Mouse (Mus musculus): ENCODE measurements around the gene Gm49366.

DNA sequence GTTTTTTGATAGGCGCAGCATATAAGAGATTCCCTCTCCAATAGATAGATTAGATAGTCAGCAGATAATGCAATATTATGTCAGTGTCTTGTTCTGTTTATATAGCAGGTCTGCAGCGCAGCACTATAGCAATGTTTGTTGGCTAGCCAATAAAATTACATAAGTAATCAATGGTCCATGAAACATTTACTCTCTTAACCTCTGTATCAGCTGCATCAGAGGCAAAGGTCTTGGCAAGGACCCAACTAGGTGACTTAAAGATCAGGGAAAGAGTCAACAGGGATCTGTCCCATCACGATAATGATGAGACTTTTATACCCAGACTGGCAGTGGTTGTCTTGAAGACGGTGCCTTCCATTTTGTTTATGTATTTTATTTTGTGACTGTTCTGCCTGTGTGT, 5.9 kb upstream of the Gm49366 start:
- TF ChIP-seq EP300 (IDR thresholded peaks at IDR 0.05; ENCODE audit: low read length) (no peak), CTCF (conservative IDR thresholded peaks at IDR 0.05 in 1 of 2, IDR thresholded peaks at IDR 0.05 in 1 of 2; ENCODE audit: low read depth in 2 of 2, low read length in 2 of 2) (no peak), UBTF (IDR thresholded peaks at IDR 0.05; ENCODE audit: low read depth, low read length) (no peak), USF2 (conservative IDR thresholded peaks at IDR 0.05; ENCODE audit: low read depth, low read length) (no peak), E2F4 (IDR thresholded peaks at IDR 0.05; ENCODE audit: insufficient replicate concordance, low read depth, low read length) (no peak), POLR2A (IDR thresholded peaks at IDR 0.05; ENCODE audit: low read depth, low read length) (no peak), ELF1 (IDR thresholded peaks at IDR 0.05; ENCODE audit: low read depth, low read length) (no peak), ZNF384 (IDR thresholded peaks at IDR 0.05; ENCODE audit: low read depth, low read length) (no peak), MXI1 (IDR thresholded peaks at IDR 0.05; ENCODE audit: low read depth, low read length) (no peak), MAX (IDR thresholded peaks at IDR 0.05; ENCODE audit: low read length) (no peak), NRF1 (IDR thresholded peaks at IDR 0.05; ENCODE audit: low read depth, low read length) (no peak)

Data from CH12.LX (cell line).